Mouse (Mus musculus) frontal cortex, adult 2 months (tissue): ENCODE measurements at regions not wholly inside any gene's neighbourhood (a gene's known extent, or its start where the extent isn't known, plus 50 kb on each side); places are given as distances from the start of the nearest gene placed in this dataset.

Source experiments
- DNase-seq, 2 experiments: peaks; one replicate each; pipeline ENCODE4 v3.0.0; 2022; ENCODE audit warnings: low spot score in 1 of 2; ENCODE audit errors: extremely low spot score in 1 of 2

- no peak for DNase-seq
Measured at GRCm38 (mm10) chr7:61308268-61308667, 1038.1 kb upstream of the Ndn start.

- peak; percentile 3 to 55 for DNase-seq
Measured at GRCm38 (mm10) chr7:61311179-61311921, 1035.0 kb upstream of the Ndn start.
